Mouse (Mus musculus): ENCODE measurements around the gene Fli1.

The Fli1 gene

DNA sequence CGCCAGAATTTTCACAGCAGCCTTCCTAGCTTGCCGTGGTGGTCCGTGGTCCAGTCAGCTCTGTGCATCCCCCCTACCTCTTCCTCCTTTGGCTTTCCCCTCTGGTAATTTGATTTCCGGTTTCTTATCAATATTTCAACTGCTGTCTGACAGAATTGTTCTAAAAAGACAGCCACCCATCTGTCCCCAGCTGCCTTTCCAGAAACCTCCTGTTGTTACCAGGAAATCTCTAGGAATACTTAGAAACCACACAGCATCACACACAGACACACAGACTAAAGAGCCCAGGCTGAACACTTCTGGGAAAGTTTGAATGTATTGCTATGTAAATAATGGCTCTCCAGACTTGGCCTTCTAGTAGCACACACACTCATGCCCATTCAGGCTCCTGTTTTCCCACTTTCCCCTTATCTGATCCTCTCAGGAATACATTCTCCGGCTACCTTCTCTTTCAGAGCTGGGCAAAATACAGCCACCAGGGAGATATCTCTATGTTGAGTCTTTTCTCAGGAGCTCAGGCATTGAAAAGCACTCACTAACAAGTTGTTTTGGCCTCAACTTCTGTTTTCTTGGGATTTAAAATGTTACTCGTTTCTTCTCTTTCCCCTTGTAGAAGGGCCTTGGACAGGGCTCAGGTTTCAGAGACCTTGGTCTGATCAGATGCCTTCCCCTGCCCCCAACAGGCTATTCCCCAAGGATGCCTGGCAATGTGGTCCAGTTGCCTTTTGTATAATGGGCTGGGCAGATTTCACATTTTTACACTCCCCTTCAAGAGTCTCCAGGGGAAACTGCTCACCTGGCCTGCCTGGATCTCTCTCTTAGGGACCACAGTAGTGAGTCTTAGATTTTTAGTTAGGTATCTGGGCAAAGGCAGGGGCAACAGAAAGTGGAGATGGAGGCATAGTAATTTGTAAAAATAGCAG is 7.1 kb upstream of the Fli1 start:
- no peak for DNase-seq (ENCODE audit: low read depth, low spot score)

DNA sequence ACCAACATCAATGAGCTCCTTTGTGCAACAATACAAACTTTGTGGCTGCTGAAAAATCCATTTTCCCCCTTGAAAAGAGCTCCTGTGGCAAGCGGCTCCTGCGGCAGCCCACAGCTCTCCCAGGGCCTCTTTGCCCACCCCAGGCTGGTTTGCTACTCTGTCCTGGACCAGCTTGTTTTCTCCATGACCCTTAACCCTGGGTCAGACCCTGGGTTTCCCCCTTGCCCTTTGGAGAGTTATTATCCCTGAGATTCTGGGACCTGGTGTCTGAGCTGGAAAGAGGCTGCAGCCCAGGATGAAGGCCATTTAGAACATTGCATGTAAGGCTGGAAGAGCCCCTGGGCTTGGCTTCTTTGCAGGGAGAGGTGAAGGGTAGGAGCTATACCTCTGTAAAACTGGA is 4.1 kb upstream of the Fli1 start:
- no peak for DNase-seq (ENCODE audit: low read depth, low spot score)

DNA sequence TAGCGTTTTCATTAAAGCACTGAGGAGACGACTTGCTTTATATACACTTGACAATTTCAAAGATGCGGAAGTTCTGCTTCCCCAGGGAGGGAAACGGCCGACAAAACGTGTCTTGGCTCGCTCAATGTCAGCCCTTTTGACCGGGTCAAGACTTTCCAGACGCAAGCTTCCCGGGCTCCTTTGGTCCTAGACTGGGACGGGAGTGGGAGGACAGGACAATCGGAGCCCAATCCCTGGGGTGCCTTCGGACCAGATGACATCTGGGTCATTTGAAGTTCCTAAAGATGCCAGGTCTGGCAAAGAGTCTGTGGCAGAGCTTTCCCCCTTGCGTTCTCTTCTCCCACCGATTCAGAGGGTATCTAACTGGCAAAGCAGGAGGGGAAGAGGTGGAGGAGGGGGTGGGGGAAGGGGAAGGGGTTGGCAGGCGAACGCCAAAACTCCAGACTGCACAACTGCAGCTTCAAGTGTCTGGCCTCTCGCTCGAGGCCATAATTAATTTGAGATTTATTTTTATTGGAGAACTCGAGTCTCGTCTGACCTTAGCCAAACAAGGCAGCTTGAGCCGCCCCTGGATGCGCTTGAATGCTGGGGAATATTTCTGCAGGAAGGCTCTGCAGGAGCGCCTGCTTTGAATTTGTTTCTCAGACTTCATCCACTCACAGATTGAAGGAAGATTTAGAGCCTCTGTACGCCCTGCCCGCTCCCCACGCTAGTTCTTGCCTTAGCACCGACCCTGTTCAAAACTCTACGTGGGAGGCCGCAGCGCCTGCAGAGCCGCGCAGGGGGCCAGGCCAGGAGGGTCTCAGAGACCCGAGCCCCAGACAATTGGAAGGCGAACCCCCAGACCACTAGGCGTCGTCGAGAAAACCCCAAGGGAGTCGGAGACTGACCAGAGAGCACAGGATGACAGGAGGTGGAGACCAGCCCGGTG is 2.3 kb upstream of the Fli1 start:
- no peak for DNase-seq (ENCODE audit: low read depth, low spot score)

DNA sequence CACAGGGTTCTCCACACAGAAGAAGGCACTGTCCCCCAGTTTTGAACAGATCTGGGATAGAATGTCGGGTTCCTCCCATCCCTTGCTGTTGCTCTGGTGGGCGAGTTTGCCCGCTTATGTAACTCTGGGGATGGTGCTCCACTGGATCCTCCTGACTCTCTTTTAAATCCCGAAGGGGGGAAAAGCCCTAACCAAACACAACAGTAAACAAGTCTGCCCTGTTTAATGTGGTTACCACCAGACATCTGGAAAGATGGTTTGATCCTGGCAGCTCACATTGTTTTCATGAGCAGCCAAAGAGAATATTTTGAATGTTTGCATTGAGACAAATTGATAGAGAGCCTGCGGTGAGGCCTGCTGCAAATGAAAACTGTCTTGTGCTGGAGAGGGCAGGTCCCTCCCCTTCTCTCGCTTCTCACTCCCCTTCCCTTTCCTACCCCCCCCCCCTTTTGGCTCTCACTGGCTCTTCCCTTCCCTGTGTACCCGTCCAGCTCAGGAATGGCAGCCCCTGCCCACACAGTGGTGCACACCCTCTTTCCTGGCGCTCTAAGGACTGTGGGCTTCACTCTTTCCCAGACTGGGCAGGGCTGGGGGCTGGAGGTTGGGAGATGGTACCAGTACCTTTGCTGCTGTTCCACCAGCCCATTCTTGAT is 1.4 kb upstream of the Fli1 start:
- DNase-seq (ENCODE audit: low read depth, low spot score): no peak

- DNase-seq (ENCODE audit: low read depth, low spot score): no peak
Measured at GRCm38 (mm10) chr9:32543040-32543581, 450 bp upstream of the Fli1 start.

- DNase-seq (ENCODE audit: low read depth, low spot score): no peak
Measured at GRCm38 (mm10) chr9:32541223-32541901, 1.3 kb downstream of the Fli1 start.

GRCm38 (mm10) chr9:32540406-32541222 is 2.0 kb downstream of the Fli1 start:
- DNase-seq (ENCODE audit: low read depth, low spot score): no peak

- DNase-seq (ENCODE audit: low read depth, low spot score): no peak
Measured at GRCm38 (mm10) chr9:32540061-32540405, 2.6 kb downstream of the Fli1 start.

GRCm38 (mm10) chr9:32539321-32539761 is 3.3 kb downstream of the Fli1 start:
- DNase-seq (ENCODE audit: low read depth, low spot score): no peak

DNA sequence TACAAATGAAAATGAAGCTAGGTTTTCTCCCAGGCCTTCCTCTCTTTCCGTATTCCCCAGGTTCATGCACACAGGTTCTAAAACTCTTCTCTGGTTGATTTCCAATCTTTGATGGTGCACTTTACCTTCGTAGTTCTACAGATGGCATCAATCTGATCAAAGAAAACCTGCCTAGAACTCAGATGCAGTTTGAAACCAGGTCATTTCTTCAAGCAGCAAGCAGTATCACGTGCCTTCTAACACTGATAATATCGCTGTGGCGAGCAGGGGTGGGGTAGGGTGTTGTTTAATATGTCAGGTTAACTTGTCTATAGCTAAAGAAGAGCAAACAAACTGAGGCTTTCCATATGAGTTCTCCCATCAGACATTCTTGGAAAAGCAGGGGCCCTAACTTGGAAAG is 4.5 kb downstream of the Fli1 start:
- DNase-seq (ENCODE audit: low read depth, low spot score): no peak

- DNase-seq (ENCODE audit: low read depth, low spot score): no peak
Measured at GRCm38 (mm10) chr9:32537706-32538105, 5.0 kb downstream of the Fli1 start.

DNA sequence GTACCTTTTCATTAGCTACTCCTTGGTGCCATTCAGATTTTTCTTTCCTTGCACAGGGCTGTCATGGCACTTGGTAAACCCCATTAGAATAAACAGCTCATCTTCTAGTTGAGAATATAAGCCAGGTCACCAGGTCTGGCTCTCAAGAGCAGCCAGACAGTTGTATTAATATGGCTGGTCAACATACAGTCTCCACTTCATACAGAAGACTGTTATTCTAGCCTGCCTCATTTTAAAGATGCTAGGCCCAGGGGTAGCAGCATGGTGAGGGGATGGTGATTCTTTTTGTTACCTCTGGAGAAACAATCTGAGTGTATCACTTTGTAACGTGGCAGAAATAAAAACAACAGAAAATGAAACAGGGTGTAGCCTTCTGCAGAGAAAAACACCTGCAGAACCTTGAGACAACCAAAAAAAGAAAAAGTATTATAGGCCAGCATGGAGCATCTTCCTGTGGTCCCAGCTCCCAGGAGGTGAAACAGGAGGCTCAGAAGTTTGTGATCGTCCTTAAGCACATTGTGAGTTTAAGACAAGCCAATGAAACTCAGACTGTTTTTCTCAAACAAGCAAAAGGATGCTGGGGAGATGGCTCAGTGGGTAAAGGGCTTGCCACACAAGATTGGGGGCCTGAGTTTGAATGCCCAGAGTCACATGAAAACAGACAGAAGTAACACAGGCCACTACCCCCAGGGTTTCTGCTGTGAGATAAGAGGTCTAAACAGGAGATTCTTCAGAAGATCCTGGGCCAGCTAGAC is 7.3 kb downstream of the Fli1 start:
- DNase-seq (ENCODE audit: low read depth, low spot score): no peak

GRCm38 (mm10) chr9:32534025-32534615 is 8.5 kb downstream of the Fli1 start:
- no peak for DNase-seq (ENCODE audit: low read depth, low spot score)

DNA sequence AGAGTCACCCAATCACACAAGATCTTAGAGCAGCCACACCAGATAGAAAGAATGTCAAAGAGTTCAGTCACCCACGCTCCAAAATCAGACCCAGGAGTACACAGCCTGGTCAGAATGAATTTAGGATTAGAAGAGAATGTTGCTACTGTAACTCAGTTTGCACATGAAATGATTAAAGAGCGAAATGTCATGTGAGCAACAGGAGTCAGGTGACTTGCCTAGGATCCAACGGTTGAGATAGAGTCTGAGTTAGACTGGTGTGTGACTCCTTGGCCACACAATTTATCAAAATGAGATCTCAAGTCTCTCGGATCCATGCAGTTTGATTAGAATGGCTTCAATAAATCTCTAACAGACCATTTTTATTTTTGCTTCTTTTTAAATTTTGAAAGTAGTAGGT is 11.1 kb downstream of the Fli1 start:
- no peak for DNase-seq (ENCODE audit: low read depth, low spot score)

DNA sequence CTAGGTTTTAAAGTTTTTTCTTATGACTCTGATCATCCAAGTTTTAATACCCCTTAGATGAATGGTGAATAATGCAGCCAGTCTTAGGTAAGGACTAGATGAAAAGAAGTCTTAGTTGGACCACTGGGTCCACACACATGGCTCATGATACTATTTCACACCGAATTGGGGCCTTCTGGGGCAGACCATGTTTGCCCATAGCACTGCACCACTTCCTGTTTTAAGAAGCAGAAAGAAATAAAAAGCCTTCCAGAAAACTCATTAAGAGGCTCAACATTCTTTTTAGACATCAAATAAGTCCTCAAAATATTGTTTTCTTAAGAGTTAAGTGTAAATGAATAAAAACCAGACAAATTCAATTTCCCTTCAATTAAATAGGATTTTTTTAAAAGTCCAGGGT is 11.7 kb downstream of the Fli1 start:
- DNase-seq (ENCODE audit: low read depth, low spot score): no peak

DNA sequence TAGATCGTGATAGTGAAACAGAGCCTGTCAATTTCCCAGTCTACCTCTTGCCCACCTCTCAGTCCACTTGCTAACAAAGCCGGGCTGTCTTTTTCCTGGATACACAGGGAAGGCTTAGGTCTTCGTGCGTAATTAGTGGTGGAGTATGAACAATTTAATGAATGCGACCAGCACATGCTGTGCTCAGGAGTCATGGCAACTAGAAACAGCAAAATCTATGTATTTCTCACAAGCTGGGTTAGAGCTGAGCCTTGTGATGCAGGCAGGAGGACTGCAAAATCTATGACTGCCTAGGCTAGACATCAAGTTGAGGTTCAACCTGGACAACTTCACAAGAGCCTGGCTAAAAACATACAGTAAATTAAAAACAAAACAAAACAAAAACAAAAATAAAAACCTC is 12.5 kb downstream of the Fli1 start:
- DNase-seq (ENCODE audit: low read depth, low spot score): no peak

- no peak for DNase-seq (ENCODE audit: low read depth, low spot score)
Measured at GRCm38 (mm10) chr9:32529594-32529993, 13.1 kb downstream of the Fli1 start.

GRCm38 (mm10) chr9:32527329-32527728 is 15.3 kb downstream of the Fli1 start:
- DNase-seq (ENCODE audit: low read depth, low spot score): no peak

DNA sequence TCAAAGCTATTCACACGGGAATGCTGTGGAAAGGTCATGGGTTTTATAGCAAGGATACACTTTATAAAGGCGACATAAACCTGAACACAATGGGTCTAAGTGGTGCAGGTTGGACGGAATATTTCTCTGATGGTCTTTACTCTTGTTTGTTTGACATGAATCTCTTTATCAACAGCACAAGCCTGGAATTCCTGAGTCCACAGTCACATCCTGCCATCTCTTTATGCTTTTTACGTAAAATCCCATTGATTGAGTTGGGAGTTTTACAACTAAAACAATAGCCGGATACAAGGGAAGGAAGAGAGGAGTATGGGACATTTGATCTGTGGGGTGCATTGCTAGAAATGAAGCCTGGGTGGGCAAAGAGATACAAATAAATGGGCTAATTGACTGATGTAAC is 16.9 kb downstream of the Fli1 start:
- DNase-seq (ENCODE audit: low read depth, low spot score): no peak

All from 3T3-L1 (cell line).